Mouse (Mus musculus): ENCODE data around the gene Trappc10.

The Trappc10 gene

GRCm38 (mm10) chr10:78244438-78245224 is at the start of gene Trappc10:
Gene Trappc10, minus strand, starts transcription at chr10:78244641.
- DNase-seq (ENCODE audit: low spot score): peak; percentile 97

DNA sequence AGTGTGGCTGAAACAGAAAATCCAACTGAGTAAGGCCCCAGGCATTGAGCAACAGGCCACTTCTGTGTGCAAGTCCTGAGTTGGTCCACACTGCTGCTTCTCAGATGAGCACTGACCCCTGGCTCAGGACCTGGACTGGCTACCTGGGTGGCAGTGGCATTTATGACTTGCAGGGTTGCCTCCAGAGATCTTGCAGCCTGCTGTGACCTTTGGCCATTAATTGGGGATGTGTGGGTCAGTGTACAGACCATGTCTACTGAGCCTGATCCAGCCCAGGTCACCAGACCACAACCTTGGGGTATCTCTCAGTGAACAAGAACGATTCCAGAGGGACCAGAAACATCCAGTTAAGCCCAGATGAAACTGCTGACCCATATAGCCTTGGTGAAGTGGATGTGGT is 49.1 kb upstream of the Trappc10 start:
- no peak for DNase-seq (ENCODE audit: low spot score)

DNA sequence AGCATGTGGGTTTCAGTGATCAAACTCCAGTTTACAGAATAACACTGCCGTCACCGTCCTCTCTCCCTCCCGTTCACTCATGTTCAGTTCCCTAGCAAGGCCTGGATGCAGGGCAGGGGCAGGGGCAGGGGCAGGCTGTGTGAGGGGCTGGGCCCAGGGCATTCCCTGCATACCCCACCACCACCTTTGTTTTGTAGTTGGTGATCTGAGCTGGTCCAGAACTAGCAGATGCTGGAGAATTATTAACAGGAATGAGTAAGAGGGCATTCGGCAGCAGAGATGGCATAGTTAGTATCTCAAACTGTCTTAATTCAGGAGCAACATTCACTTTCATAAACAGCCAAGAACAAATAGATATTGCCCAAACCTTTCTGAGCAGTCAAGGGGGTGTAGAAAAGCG is 47.9 kb upstream of the Trappc10 start:
- no peak for DNase-seq (ENCODE audit: low spot score)

DNA sequence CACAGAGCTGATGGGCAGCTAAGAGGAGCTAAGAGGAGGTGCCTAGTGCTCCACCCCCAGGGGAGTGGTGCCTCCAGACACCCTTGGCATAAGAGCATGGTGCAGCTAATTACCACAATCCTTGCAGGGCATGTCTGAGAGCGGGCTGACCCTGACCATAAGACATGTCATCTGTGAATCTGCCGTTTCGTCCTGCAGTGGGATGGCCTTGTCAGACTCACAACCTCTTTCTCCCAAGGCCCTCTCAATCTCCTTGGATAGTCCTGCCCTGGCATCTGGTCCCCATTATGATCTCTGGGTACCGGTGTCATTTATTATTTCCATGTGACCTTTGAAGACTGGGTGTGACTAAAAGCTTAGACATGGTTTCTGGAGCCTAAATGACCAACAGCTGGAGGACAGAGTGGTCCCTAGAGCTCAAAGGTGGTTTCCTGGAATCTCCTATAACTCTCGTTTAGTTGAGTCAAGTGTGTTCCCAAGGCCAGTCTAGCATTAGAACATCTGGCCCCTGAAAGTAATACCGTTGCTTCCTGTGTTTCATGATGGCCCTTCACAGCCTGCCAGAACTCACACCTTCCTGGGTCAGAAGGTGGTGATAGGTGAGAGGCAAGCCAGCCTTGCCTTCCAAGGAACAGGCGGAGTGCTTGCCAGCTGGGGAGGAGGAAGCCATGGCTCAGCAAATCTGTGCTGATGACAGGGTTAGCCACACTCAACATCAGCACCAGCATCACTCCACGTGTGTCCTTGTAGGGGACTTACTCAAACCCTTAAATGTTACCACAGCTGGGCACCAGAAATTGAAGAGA is 46.5 kb upstream of the Trappc10 start:
- peak; percentile 70 for DNase-seq (ENCODE audit: low spot score)

DNA sequence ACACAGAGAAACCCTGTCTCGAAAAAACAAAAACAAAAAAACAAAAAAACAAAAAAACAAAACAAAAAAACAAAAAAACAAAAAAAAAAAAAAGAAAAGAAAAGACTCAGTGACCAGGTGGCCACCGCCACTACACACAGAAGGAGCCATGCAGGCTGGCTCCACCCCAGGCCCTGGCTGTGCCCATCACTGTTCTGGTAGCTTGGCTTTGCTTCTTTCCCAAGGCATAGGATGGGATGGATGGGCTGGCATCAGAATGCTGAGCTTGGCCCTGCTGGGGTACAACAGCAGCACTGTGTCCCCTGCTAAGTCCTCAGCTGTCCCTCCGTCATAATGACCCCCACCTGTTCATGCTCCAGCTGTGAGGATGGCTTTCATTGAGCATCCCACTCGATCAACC is 44.5 kb upstream of the Trappc10 start:
- DNase-seq (ENCODE audit: low spot score): no peak

DNA sequence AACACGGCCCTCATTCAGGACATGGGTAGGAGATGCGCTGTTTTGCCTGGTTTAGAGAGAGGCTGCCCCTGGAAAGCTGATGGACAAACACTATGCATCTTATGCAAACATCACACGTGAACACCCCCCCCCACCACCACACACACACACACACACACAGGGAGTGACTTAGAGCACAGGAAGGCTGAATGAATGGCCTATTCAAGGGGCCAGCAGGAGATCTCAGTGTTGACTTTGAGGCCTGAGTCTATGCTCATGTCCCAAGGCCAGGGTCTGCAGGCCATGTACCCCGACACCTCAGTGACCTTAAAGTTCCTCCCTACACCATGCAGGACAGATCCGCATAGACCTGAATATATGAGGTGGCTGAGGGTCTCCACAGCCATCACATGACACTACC is 43.7 kb upstream of the Trappc10 start:
- DNase-seq (ENCODE audit: low spot score): no peak

- no peak for DNase-seq (ENCODE audit: low spot score)
Observed at GRCm38 (mm10) chr10:78287465-78288132, 43.2 kb upstream of the Trappc10 start.

- DNase-seq (ENCODE audit: low spot score): no peak
Observed at GRCm38 (mm10) chr10:78285959-78286358, 41.5 kb upstream of the Trappc10 start.

DNA sequence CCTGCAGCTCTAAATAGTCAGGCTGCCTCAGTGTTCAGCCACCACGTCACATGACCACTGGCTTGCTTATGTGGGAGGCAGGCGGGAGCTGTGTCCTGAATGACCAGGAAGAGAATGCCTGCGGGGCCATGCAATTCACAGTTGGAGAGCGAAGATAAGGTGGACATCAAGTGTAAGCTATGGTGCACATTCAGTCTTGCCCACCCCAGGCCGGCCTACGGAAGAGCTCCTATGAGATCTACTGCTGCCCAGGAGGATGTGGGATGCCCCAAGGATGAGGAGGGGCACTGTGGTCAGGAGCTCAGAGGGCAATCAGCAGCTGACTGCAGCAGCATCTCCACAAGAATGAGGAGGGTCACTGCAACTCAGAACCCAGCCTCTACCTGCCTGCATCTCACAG is 41.0 kb upstream of the Trappc10 start:
- no peak for DNase-seq (ENCODE audit: low spot score)

GRCm38 (mm10) chr10:78284812-78285211 is 40.4 kb upstream of the Trappc10 start:
- no peak for DNase-seq (ENCODE audit: low spot score)

DNA sequence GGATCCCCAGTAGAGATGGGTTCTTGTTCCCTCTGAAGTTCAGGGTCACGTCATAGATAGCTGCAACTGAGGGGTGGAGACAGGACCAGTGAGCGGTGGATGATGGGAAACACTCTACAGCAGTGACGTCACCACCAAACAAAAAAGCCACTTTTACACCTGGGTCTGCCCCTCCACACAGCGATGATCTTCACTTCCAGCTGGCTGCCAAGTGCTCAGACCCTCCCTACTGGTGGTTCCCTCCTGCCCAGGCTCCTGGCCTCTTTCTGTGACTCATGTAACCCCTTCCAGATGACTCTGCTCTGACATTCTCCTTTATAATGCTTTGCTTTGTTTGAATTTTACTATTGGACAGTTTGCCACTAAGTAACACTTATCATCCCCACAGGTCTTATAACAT is 38.0 kb upstream of the Trappc10 start:
- no peak for DNase-seq (ENCODE audit: low spot score)

GRCm38 (mm10) chr10:78280486-78280885 is 36.0 kb upstream of the Trappc10 start:
- DNase-seq (ENCODE audit: low spot score): no peak

DNA sequence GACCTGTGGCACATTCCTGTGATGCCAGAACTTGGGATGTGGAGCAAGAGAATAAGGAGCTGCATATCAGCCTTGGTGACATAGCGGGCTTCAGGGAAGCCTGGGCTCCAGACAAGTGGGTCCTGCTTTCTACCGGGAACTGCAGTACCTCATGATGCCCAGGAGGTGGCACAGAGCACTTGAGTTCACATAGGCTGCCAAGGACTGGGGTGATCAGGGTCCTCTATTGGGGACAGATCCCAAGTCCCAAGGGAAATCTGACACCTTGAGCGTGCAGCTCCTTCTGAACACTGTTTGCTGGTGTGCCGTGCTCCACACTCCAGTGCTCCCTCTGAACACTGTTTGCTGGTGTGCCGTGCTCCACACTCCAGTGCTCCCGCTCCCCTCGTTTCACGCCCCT is 34.8 kb upstream of the Trappc10 start:
- DNase-seq (ENCODE audit: low spot score): peak; percentile 83

DNA sequence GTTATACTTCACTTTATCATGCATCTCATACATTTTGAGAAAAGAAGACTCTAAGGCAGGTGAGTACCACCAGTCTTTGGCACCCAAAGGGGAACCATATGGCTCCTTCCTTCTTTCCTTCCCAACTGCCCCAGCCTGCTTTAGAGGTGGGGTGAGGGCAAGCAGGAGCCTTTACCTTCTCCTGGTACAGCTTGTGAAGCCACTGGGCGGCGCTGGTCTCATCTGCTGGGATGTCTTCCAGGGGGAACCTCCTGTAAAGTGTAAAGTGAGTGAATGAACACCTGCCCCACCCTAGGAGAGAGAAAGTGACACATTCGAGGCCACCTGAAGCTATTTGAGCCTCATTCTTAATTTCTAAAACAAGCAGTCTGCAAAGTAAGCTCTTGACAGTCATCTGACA is 33.4 kb upstream of the Trappc10 start:
- DNase-seq (ENCODE audit: low spot score): no peak

DNA sequence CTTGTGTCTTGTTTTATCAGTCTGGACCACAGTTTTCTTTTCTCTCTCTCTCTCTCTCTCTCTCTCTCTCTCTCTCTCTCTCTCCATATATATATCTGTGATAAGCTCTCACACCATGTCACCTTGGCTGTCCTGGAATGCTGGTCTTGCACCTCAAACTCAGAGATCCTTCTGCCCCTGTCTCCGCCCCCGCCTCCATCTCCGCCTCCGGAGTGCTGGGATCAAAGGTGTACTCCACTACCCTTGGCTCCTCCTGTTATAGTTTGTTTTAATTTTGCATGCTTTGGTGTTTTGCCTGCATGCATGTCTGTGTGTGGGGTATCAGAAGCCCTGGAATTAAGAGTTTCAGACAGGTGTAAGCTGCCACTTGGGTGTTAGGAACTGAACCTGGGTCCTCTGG is 31.8 kb upstream of the Trappc10 start:
- DNase-seq (ENCODE audit: low spot score): no peak

GRCm38 (mm10) chr10:78272932-78273331 is 28.5 kb upstream of the Trappc10 start:
- DNase-seq (ENCODE audit: low spot score): peak; percentile 64

DNA sequence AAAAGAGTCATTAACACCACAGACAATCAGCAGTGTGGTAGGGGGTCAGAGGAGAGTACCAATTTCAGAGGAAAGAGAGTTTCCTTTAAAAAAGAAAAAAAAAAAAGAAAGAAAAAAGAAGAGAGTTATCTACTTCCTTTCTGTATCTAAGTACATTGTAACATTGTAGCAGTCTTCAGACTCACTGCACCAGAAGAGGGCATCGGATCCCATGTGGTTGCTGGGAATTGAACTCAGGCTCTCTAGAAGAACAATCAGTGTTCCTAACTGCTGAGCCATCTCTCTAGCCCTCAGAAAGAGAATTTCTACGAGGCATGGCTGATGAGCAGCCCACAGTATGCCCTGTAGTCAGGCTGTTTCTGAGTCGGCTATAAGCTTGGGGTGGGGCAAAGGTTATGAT is 21.4 kb upstream of the Trappc10 start:
- no peak for DNase-seq (ENCODE audit: low spot score)

DNA sequence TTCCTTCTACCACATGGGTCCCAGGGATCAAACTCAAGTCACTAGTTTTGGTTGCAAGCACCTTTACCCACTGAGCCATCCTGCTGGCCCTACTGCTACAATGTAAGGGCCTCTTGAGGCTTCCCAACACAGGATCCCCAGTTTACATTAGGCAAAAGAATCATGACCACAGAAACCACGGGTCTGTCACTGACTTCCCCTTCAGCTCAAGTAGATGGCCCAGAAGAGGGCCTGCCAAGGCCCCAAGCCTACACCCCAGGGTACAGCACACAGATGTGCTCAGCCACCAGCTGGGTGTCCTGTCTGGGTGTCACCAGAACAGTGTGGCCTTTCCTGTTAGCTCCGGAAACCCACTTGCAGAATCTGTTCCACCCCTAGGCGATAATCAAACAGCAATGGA is 20.3 kb upstream of the Trappc10 start:
- DNase-seq (ENCODE audit: low spot score): no peak

- DNase-seq (ENCODE audit: low spot score): no peak
Observed at GRCm38 (mm10) chr10:78260916-78261650, 16.6 kb upstream of the Trappc10 start.

DNA sequence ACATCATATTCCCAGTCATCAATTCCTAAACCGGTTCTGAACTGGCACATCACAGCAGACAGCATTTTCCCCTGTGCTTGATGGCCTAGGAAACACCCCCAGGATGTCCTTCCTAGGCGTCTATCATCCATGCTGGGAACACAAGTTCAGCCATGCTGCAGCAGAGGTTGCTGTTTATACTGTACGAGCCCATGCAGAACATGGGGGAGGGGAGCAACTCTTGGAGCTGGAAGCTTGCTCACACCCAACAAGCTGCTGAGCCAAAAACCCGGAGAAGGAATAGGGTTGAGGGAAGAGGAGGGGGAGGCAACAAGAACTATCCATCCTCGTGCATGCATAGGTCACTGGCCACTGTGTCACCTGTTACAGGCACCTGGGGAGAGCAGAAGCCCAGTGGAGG is 15.9 kb upstream of the Trappc10 start:
- no peak for DNase-seq (ENCODE audit: low spot score)

DNA sequence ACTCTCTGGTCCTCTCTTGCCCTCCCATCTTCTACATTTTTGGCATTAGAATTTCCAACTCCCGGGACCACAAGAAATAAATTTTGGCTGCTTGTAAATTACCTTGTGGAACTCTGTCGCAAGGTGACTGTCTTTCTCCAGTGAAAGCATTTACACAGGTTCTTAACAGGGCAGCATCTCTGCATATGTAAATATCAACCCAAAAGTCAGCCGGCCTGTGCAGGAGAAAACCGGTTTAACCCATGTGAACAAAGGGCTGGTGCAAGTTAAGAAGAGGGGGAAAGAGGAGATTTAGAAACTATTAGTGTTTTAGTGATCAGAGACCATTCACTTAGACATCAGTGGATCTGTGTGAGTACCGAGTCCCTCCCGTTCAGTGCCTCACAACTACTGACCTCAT is 15.3 kb upstream of the Trappc10 start:
- DNase-seq (ENCODE audit: low spot score): no peak

DNA sequence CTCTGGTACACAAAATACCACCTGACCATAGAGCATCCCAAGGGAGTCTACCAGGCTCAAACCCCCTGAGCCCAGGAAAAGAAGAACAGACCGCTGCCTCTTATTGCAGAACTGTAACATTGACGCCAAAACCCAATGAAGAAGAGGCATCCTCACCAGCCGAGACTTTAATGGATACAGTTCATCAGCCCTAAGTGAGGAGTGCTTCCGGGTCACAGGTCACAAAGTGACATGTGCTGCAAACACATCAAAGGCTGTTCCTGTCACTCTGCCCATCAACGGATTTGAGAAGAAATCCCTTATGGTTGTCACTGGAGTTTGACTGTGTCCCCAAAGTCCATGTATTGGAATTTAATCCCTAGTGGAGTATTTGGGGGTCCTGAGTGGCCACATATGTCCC is 14.8 kb upstream of the Trappc10 start:
- DNase-seq (ENCODE audit: low spot score): no peak

Measured in MN1 (cell line).